Mouse (Mus musculus) gastrocnemius, adult 2 months (tissue): ENCODE data around the gene Itfg1. TPM values are rescaled to one million over a fixed set of nuclear protein-coding genes. Genes with fewer than 3 reads are reported as not detected.
"Not testable (repeated sequence)": the region's sequence is repeated elsewhere in the genome, so short reads cannot be mapped to it uniquely, and the experiment has no call there.

Experiments
- DNase-seq: peaks from one replicate; pipeline ENCODE4 v3.0.0; 2022
- H3K27ac ChIP-seq: fragments of 200-600 bp; 2 replicates; pipeline ENCODE4 v1.8.1; 2022; ENCODE audit warnings: mild to moderate bottlenecking
- H3K4me3 ChIP-seq: fragments of 200-600 bp; 2 replicates; pipeline ENCODE4 v1.8.1; 2022; ENCODE audit warnings: mild to moderate bottlenecking, moderate library complexity
- CTCF ChIP-seq: fragments of 200-600 bp; IDR thresholded peaks from 2 replicates; pipeline ENCODE4 v1.8.1; 2022; ENCODE audit warnings: antibody characterized with exemption, mild to moderate bottlenecking, moderate library complexity
- intact Hi-C: fragments of 180-260 bp; cut with DNase I; formaldehyde crosslinking; loops from one replicate; pipeline ENCODE4 v1.15.1; 2025
- total RNA-seq, 2 experiments: library from RNA; stranded (reverse); gene quantifications; 2 replicates each; pipeline ENCODE4 v1.2.3; 2021

The Itfg1 gene
- total RNA-seq, 2 experiments from 2014 or later, result 39.5 to 45.8 TPM

DNA sequence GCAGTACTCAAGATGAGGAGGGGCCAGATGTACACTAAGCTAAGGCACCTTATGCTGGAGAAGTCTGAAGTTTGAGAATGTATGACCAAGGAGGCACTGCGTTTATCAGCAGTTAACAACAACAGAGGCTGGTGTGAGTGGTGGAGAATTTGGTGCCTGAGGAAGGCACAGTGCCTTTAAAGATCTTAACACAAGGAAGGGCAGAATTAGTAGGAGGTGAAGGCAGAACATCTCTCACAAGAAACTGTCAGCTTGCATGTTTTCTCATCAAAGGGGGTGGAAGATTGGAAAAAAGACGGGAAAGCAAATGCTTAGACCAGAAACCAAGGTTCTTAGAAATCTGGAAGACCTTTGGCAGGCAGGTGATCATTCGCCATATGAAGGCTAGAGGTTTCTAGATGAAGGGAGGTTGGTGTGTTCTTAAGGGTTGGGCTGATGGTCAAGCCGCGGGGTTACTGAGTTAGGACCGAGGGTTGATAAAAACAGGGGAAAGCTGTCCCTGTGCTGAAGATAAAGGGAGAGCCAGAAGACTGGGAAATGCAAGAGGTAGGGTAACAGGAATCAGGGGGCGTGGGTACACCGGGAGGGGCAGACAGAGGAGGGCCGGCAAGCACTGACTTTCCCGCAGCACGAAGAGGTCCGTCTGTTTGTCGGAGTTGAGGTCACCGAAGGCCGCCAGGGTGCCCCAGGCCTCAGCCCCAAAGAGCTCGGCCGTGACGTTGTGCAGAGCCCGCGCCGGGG lies 635 bp downstream of the Itfg1 start:
- intact Hi-C loops, result loop anchor here (2.0 to 5.0 kb wide), 2 partner anchors 139 to 192 kb away; partner anchors contain the start of gene Neto2
- Histone ChIP-seq H3K27ac (peak overlapping the region; percentile 98), H3K4me3 (peak overlapping the region; percentile 91)
- no peak for DNase-seq
- no peak for TF ChIP-seq CTCF

DNA sequence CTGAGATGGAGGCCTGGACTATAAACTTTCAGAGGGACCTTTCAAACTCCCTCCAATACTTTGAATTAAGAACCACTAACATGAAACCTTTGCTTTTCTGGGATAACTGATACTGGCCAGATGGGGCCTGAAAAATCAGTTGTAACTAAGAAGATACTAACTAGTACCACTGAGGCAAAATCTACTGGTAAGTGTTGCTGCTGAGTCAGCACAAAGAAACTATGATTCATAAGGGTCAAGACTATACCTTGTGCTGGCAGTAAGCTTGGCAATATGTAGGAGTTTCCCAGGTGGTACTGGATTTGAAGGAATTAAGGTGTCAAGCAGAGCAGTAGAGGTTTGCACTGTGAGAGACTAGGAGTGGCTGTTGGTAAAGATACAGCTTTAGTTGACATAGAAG lies 27.1 kb downstream of the Itfg1 start:
- intact Hi-C loops, result no loop called here
- no peak overlapping the region for H3K4me3 ChIP-seq
- TF ChIP-seq CTCF, result no peak
- no peak overlapping the region for H3K27ac ChIP-seq
- DNase-seq, result no peak

DNA sequence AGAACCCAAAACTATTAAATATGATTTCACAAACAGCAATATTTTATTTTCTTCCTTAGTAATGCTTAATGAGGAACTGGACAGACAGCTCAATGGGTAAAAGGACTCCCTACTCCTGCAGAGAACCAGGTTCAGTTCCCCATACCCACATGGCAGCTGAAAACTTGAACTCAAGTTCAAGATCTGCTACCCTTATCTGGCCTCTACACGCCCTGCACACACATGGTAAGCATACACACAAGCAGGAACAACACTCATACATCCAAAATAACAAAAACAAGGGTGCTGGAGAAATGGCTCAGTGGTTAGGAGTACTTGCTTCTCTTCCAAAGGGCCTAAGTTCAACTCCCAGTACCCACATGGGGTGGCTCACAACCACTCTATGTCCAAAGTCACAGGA lies 39.3 kb downstream of the Itfg1 start:
- DNase-seq, result no peak
- Histone ChIP-seq H3K27ac (no peak overlapping the region), H3K4me3 (no peak overlapping the region)
- TF ChIP-seq CTCF, result no peak
- intact Hi-C loops, result no loop called here

DNA sequence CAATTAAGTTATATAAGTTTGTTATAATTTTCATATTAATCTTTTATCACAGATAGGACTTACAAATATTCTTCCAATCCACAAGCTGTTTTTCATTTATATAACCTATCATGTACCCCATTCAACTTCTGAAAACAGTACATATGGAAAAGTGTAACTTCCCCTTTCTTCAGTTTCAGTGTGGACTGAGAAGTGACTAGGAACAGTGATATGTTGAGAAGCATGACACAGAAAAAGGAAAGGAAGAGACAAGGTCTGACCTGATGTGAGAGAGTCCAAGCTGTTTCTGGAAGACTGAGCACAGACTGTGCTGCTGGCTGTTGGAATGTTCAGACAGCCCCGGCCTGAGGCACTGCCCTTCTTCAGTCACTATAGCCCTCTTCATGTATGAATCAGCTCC lies 40.6 kb downstream of the Itfg1 start:
- intact Hi-C loops, result no loop called here
- no peak overlapping the region for H3K27ac ChIP-seq
- H3K4me3 ChIP-seq, result no peak overlapping the region
- TF ChIP-seq CTCF, result no peak
- no peak for DNase-seq

DNA sequence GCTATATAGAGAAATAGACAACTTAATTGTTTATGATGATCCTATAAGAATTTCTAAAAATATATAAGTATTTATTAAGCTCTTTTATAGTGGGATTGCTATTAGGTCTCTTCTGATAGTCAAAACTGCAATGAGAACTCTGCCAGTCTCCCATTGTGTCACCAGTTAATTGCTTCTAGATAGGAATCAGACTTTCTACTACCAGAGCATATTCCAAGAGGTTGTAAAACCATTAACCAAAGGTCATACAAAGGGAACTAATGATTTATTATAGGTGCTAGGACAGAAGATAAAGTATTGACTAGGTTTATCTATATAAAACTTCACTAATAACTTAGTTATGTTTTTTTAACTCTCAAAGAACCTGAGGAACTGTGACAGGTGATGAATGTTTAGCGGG lies 44.3 kb downstream of the Itfg1 start:
- H3K4me3 ChIP-seq, intact Hi-C loops, H3K27ac ChIP-seq, DNase-seq: not testable (repeated sequence)

DNA sequence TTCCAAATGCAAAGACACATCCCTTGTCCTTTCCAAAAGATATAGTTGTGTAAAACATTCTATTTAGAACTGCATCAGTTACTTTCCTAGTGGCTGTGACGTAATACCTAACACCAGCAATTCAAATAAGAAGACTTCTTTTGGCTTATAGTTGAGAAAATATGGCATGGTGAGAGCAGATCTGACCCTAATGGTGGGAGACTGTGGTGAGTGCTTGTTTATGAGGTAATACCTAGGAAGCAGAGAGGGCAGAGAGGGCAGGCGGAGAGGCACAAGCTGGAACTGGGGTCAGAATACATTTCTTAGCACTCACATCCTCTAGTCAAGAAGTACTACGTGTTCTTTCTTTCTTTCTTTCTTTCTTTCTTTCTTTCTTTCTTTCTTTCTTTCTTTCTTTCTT lies 52.4 kb downstream of the Itfg1 start:
- intact Hi-C loops, result no loop called here
- H3K4me3 ChIP-seq, result no peak overlapping the region
- no peak for TF ChIP-seq CTCF
- DNase-seq, result no peak
- H3K27ac ChIP-seq, result no peak overlapping the region

DNA sequence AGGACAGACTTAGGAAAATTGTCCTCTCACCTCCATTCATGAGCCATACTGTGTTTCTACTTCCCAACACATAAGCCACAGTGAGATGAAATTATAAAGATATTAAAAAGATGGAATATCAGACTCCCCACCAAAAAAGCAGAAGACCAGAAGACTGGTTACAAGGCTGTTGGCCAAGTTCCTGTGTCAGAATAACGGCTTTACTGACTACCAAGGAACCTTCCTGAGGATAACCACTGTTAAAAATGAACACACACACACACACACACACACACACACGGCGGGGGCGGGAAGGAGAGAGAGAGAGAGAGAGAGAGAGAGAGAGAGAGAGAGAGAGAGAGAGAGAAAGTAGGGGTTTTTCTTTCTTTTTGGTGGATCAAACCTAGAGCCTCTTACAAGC lies 52.8 kb downstream of the Itfg1 start:
- TF ChIP-seq CTCF, result no peak
- Histone ChIP-seq H3K4me3 (no peak overlapping the region), H3K27ac (no peak overlapping the region)
- intact Hi-C loops, result no loop called here
- no peak for DNase-seq

DNA sequence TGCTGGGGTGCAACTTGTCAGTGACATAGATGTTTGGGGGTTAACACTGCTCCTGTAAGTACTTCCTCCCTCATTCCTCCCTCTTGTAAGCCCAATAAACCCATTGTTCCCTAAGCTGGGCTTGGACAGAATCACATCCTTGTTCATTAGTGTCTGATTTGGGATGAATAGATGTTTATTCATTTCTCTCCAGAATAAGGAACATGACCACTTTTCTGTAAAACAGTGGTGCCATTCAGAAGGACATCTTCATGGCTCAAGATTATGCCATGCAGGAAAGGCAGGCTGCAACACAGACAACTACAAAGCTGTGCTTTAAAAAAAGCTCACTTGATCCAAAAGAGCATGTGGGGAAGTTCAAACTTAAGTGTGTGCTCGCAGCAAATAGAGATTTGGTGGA lies 55.2 kb downstream of the Itfg1 start:
- intact Hi-C loops, result no loop called here

DNA sequence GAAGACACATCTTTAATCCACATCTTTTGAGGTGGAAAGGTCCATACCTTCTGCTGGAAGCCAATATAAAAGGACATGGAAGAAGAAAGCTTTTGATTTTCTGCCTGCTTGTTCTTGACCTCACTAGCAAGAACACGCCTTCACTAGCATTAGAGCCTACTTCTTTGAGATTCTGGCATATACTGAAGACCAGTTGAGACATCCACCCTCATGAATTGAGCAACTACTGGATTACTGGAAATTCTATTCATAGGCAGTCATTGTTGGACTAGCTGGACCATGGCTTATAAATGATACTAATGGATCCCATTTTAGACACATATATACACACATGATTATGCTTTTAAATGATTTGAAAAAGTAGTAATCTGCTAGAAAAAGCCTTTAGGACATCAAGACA lies 56.9 kb downstream of the Itfg1 start:
- H3K4me3 ChIP-seq, result no peak overlapping the region

More for the DNA sequence above, 55.2 kb downstream of the Itfg1 start:
- no peak for DNase-seq
- Histone ChIP-seq H3K4me3 (no peak overlapping the region), H3K27ac (no peak overlapping the region)
- no peak for TF ChIP-seq CTCF

DNA sequence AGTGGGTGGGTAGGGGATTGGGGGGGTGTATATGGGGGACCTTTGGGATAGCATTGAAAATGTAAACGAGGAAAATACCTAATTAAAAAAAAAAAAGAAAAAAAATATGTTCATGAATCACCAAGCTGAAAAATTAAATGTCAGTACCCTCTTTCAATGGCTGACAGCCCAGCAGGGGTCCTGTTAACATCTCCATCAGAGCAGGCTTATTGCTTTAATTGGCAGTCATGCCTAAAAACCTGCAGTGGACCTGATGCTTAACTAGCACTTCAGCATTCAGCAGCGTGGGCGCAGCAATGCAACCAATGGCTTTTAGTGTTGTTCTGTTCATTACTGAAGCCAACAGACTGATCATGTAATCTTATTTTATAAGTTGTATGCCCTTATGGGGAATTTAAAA lies 60.6 kb downstream of the Itfg1 start:
- DNase-seq, result no peak
- intact Hi-C loops, result no loop called here
- no peak overlapping the region for H3K4me3 ChIP-seq
- no peak overlapping the region for H3K27ac ChIP-seq
- no peak for TF ChIP-seq CTCF

More for the DNA sequence above, 56.9 kb downstream of the Itfg1 start:
- TF ChIP-seq CTCF, result no peak
- no peak overlapping the region for H3K27ac ChIP-seq
- DNase-seq, result no peak
- intact Hi-C loops, result no loop called here

DNA sequence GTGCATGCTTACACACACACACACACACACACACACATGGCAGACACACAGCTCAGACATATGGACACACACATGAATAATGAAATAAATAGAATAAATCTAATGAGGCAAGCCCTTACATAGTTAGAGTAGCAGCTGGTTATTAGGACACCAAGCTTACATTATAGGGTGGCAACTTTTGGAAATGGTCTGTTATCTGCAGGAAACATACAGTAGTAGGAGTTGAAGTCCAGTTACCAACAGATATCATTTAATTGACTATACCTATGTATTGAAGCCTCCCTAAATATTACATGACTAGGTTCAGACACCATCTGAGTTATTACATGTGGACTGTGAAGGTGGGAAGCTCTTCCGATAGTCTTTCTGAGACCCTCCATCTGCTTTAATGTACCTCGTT lies 95.7 kb downstream of the Itfg1 start:
- intact Hi-C loops, result no loop called here
- TF ChIP-seq CTCF, result no peak
- no peak overlapping the region for H3K27ac ChIP-seq
- H3K4me3 ChIP-seq, result no peak overlapping the region
- no peak for DNase-seq

DNA sequence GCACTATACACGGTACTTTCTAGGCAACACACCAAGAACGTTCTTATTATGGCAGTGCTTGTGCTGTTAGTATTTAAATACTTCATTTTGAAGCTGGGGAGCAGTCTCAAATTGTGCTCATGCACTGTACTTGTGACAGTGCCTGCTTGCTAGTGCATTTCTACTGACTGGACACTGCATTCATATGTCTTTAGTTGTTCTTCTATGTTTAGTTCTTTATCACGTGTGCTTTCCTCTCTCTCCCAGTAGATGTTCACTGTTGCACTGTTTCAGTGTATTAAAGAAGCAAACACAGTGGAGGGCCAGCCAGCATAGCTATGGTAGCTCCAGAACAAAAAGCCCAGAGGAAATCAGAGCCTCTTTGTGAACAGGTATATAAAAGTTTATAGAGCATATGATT lies 110.2 kb downstream of the Itfg1 start:
- Histone ChIP-seq H3K4me3 (no peak overlapping the region), H3K27ac (no peak overlapping the region)
- intact Hi-C loops, result no loop called here
- no peak for DNase-seq
- no peak for TF ChIP-seq CTCF

DNA sequence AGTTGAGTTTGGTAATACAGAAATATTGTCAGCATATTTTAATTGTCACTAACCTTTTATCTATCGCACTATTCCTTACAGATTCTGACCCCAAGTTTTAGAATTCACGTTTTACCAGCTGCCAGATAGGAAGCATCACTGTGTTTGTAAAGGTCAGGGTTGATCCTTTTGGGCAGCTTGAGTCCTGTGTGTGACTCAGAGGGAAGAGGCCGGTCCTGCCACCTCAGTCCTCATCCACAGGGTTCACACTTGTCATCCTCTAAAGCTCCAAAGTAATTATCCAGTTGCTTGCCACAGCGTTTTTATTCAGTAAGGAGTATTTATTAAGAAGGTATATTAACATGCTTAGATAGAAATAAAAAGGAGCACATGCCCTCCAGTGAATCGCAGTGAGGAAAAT lies 123.5 kb downstream of the Itfg1 start:
- Histone ChIP-seq H3K4me3 (no peak overlapping the region), H3K27ac (no peak overlapping the region)
- no peak for DNase-seq
- no peak for TF ChIP-seq CTCF
- intact Hi-C loops, result no loop called here

DNA sequence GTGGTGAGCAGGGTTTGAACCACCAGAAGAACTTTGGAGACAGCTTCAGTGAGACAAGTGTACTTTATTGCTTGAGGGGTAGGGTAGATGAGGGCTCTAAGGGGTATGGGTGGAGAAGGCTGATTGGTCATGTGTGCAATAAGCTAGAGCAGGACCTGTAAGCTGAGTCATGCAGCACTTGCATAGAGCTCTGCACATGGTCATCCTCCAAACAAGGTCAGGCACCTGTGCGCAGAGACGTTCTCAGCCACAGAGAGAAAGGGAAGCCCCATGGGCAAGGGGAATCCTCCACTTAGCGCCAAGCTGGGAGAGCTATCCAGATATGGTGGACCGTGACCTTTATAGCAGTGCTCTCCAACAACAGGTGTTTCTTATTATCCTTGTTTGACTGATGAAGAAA lies 124.0 kb downstream of the Itfg1 start:
- DNase-seq, result no peak
- Histone ChIP-seq H3K27ac (no peak overlapping the region), H3K4me3 (no peak overlapping the region)
- no peak for TF ChIP-seq CTCF
- intact Hi-C loops, result no loop called here
